Mouse (Mus musculus): ENCODE measurements around the gene Cdk14. TPM values are rescaled to one million over a fixed set of nuclear protein-coding genes. Genes with fewer than 3 reads are reported as not detected.

Gene Cdk14
- polyA plus RNA-seq, 1 experiment from 2014 or later, result 10.3 TPM

- H3K36me3 ChIP-seq, result no peaks in the 10 kb centered on the region
- peaks cover 4% of the 10 kb centered on the region for H3K4me1 ChIP-seq
- no peaks in the 10 kb centered on the region for H3K27me3 ChIP-seq (ENCODE audit: low read depth, poor library complexity, severe bottlenecking)
- no peak for DNase-seq (ENCODE audit: low spot score)
- 86% methylated on average over 7 of the region's 7 CpGs for WGBS
- H3K27ac ChIP-seq (replicated peaks), result no peak overlapping the region
- H3K9me3 ChIP-seq (replicated peaks), result no peaks in the 10 kb centered on the region
- H3K4me3 ChIP-seq, result no peak overlapping the region
These were observed 122.9 kb downstream of the Cdk14 start for GRCm38 (mm10) chr5:5297222-5297621.

- no peak for DNase-seq (ENCODE audit: low spot score)
- H3K27me3 ChIP-seq (ENCODE audit: low read depth, poor library complexity, severe bottlenecking), result no peaks in the 10 kb centered on the region
- H3K4me3 ChIP-seq, result no peak overlapping the region
- H3K4me1 ChIP-seq, result peaks cover 4% of the 10 kb centered on the region
- no peaks in the 10 kb centered on the region for H3K9me3 ChIP-seq (replicated peaks)
- no peaks in the 10 kb centered on the region for H3K36me3 ChIP-seq
- H3K27ac ChIP-seq (replicated peaks), result no peak overlapping the region
These were observed 123.3 kb downstream of the Cdk14 start for GRCm38 (mm10) chr5:5296773-5297172.

- Histone ChIP-seq H3K36me3 (no peaks in the 10 kb centered on the region), H3K27me3 (ENCODE audit: low read depth, poor library complexity, severe bottlenecking) (no peaks in the 10 kb centered on the region), H3K4me1 (peaks cover 4% of the 10 kb centered on the region; the same call in 1 of the 2 replicates), H3K9me3 (replicated peaks) (no peaks in the 10 kb centered on the region), H3K27ac (replicated peaks) (no peak overlapping the region), H3K4me3 (no peak overlapping the region)
- no peak for DNase-seq (ENCODE audit: low spot score)
- 90% methylated on average over 8 of the region's 8 CpGs for WGBS
These were observed 127.1 kb downstream of the Cdk14 start for GRCm38 (mm10) chr5:5292830-5293542.

GRCm38 (mm10) chr5:5291321-5291991 lies 128.7 kb downstream of the Cdk14 start:
- Histone ChIP-seq H3K4me1 (peaks cover 4% of the 10 kb centered on the region; the same call in 1 of the 2 replicates), H3K4me3 (no peak overlapping the region), H3K9me3 (replicated peaks) (no peaks in the 10 kb centered on the region), H3K27me3 (ENCODE audit: low read depth, poor library complexity, severe bottlenecking) (no peaks in the 10 kb centered on the region), H3K36me3 (no peaks in the 10 kb centered on the region), H3K27ac (replicated peaks) (no peak overlapping the region)
- DNase-seq (ENCODE audit: low spot score), result no peak
- 88% methylated on average over 6 of the region's 6 CpGs for WGBS

GRCm38 (mm10) chr5:5290714-5291113 lies 129.4 kb downstream of the Cdk14 start:
- Histone ChIP-seq H3K4me3 (no peak overlapping the region), H3K36me3 (no peaks in the 10 kb centered on the region), H3K27me3 (ENCODE audit: low read depth, poor library complexity, severe bottlenecking) (no peaks in the 10 kb centered on the region), H3K4me1 (peaks cover 4% of the 10 kb centered on the region; the same call in 1 of the 2 replicates), H3K27ac (replicated peaks) (no peak overlapping the region), H3K9me3 (replicated peaks) (no peaks in the 10 kb centered on the region)
- DNase-seq (ENCODE audit: low spot score), result no peak
- WGBS, result 81% methylated on average over 4 of the region's 4 CpGs

- no peaks in the 10 kb centered on the region for H3K4me1 ChIP-seq
- no peaks in the 10 kb centered on the region for H3K36me3 ChIP-seq
- H3K27ac ChIP-seq (replicated peaks), result no peak overlapping the region
- H3K9me3 ChIP-seq (replicated peaks), result no peaks in the 10 kb centered on the region
- no peak overlapping the region for H3K4me3 ChIP-seq
- no peaks in the 10 kb centered on the region for H3K27me3 ChIP-seq (ENCODE audit: low read depth, poor library complexity, severe bottlenecking)
- WGBS, result 86% methylated on average over 3 of the region's 3 CpGs
- no peak for DNase-seq (ENCODE audit: low spot score)
These were observed 134.2 kb downstream of the Cdk14 start for GRCm38 (mm10) chr5:5285876-5286275.

- no peaks in the 10 kb centered on the region for H3K27me3 ChIP-seq (ENCODE audit: low read depth, poor library complexity, severe bottlenecking)
- H3K36me3 ChIP-seq, result no peaks in the 10 kb centered on the region
- no peak overlapping the region for H3K4me3 ChIP-seq
- no peaks in the 10 kb centered on the region for H3K9me3 ChIP-seq (replicated peaks)
- no peak overlapping the region for H3K27ac ChIP-seq (replicated peaks)
- no peak for DNase-seq (ENCODE audit: low spot score)
- H3K4me1 ChIP-seq, result no peaks in the 10 kb centered on the region
- WGBS, result 90% methylated on average over 5 of the region's 5 CpGs
These were observed 135.6 kb downstream of the Cdk14 start for GRCm38 (mm10) chr5:5284531-5284930.

- WGBS, result 90% methylated on average over 6 of the region's 6 CpGs
- Histone ChIP-seq H3K36me3 (no peaks in the 10 kb centered on the region), H3K9me3 (replicated peaks) (no peaks in the 10 kb centered on the region), H3K4me1 (no peaks in the 10 kb centered on the region), H3K27me3 (ENCODE audit: low read depth, poor library complexity, severe bottlenecking) (no peaks in the 10 kb centered on the region), H3K4me3 (no peak overlapping the region), H3K27ac (replicated peaks) (no peak overlapping the region)
- no peak for DNase-seq (ENCODE audit: low spot score)
These were observed 136.2 kb downstream of the Cdk14 start for GRCm38 (mm10) chr5:5283756-5284430.

- H3K27me3 ChIP-seq (ENCODE audit: low read depth, poor library complexity, severe bottlenecking), result no peaks in the 10 kb centered on the region
- H3K9me3 ChIP-seq (replicated peaks), result no peaks in the 10 kb centered on the region
- H3K4me3 ChIP-seq, result no peak overlapping the region
- no peaks in the 10 kb centered on the region for H3K36me3 ChIP-seq
- no peak for DNase-seq (ENCODE audit: low spot score)
- 91% methylated on average over 5 of the region's 5 CpGs for WGBS
- H3K27ac ChIP-seq (replicated peaks), result no peak overlapping the region
- no peaks in the 10 kb centered on the region for H3K4me1 ChIP-seq
These were observed 137.7 kb downstream of the Cdk14 start for GRCm38 (mm10) chr5:5282425-5282824.

- no peak for DNase-seq (ENCODE audit: low spot score)
- no peak overlapping the region for H3K27ac ChIP-seq (replicated peaks)
- peaks cover 8% of the 10 kb centered on the region for H3K4me1 ChIP-seq
- H3K9me3 ChIP-seq (replicated peaks), result no peaks in the 10 kb centered on the region
- H3K4me3 ChIP-seq, result no peak overlapping the region
- H3K36me3 ChIP-seq, result no peaks in the 10 kb centered on the region
- 69% methylated on average over 2 of the region's 2 CpGs for WGBS
- no peaks in the 10 kb centered on the region for H3K27me3 ChIP-seq (ENCODE audit: low read depth, poor library complexity, severe bottlenecking)
These were observed 144.8 kb downstream of the Cdk14 start for GRCm38 (mm10) chr5:5275321-5275720.

GRCm38 (mm10) chr5:5274318-5274717 lies 145.8 kb downstream of the Cdk14 start:
- Histone ChIP-seq H3K9me3 (replicated peaks) (no peaks in the 10 kb centered on the region), H3K36me3 (no peaks in the 10 kb centered on the region), H3K4me3 (no peak overlapping the region), H3K27ac (replicated peaks) (no peak overlapping the region), H3K4me1 (peaks cover 8% of the 10 kb centered on the region), H3K27me3 (ENCODE audit: low read depth, poor library complexity, severe bottlenecking) (no peaks in the 10 kb centered on the region)
- 76% methylated on average over 6 of the region's 6 CpGs for WGBS
- DNase-seq (ENCODE audit: low spot score), result no peak

- Histone ChIP-seq H3K27me3 (ENCODE audit: low read depth, poor library complexity, severe bottlenecking) (no peaks in the 10 kb centered on the region), H3K27ac (replicated peaks) (no peak overlapping the region), H3K4me3 (no peak overlapping the region), H3K9me3 (replicated peaks) (no peaks in the 10 kb centered on the region), H3K36me3 (no peaks in the 10 kb centered on the region), H3K4me1 (peaks cover 21% of the 10 kb centered on the region)
- DNase-seq (ENCODE audit: low spot score), result no peak
- WGBS, result 83% methylated on average over 3 of the region's 3 CpGs
These were observed 153.4 kb downstream of the Cdk14 start for GRCm38 (mm10) chr5:5266787-5267126.

All from midbrain, embryonic 10.5 days (tissue).